Mouse (Mus musculus) limb, embryonic 15.5 days (tissue): ENCODE data around the gene Trim24. TPM values are rescaled to one million over a fixed set of nuclear protein-coding genes. Genes with fewer than 3 reads are reported as not detected.

ENCODE experiments used
- ATAC-seq: fragments of 200-750 bp; cut with Nextera tagmentation; 2 replicates; pipeline ENCODE4 v1.8.0; 2017; ENCODE audit warnings: low read depth, moderate TSS enrichment; ENCODE audit not compliant: insufficient number of reproducible peaks, low FRiP score, low TSS enrichment
- H3K27ac ChIP-seq: fragments of 300-500 bp; sonication (generic); 2 replicates; pipeline ENCODE4 v1.5.1; 2015; ENCODE audit warnings: moderate library complexity, mild to moderate bottlenecking, inconsistent platforms
- H3K27me3 ChIP-seq: fragments of 300-500 bp; sonication (generic); 2 replicates; pipeline ENCODE4 v1.6.1; 2015; ENCODE audit warnings: inconsistent platforms
- H3K36me3 ChIP-seq: fragments of 300-500 bp; sonication (generic); 2 replicates; pipeline ENCODE4 v1.6.1; 2015; ENCODE audit warnings: inconsistent platforms
- H3K4me1 ChIP-seq: fragments of 300-500 bp; sonication (generic); 2 replicates; pipeline ENCODE4 v1.6.1; 2015; ENCODE audit warnings: inconsistent platforms
- H3K4me2 ChIP-seq: fragments of 300-500 bp; sonication (generic); 2 replicates; pipeline ENCODE4 v1.6.1; 2015; ENCODE audit warnings: mild to moderate bottlenecking, inconsistent platforms
- H3K4me3 ChIP-seq: fragments of 300-500 bp; sonication (generic); 2 replicates; pipeline ENCODE4 v1.5.1; 2015; ENCODE audit warnings: mild to moderate bottlenecking, inconsistent platforms
- H3K9ac ChIP-seq: fragments of 300-500 bp; sonication (generic); 2 replicates; pipeline ENCODE4 v1.6.1; 2015; ENCODE audit warnings: inconsistent platforms
- H3K9me3 ChIP-seq: fragments of 300-500 bp; sonication (generic); 2 replicates; pipeline ENCODE4 v1.6.1; 2016; ENCODE audit warnings: inconsistent platforms
- WGBS: fragments of 180-500 bp; shearing (Covaris S2); methylation state at CpG from one replicate; pipeline ENCODE4 v1.1.7; 2015; 5-methylcytosine and 5-hydroxymethylcytosine counted together
- polyA plus RNA-seq: library from polyadenylated mRNA; unstranded; fragments of >200 nt; fragmentation: Nextera tagmentation; extraction: Ambion mirVana; gene quantifications from 2 replicates; pipeline ENCODE4 v1.2.1, GENCODE M21; 2015

Gene Trim24
- polyA plus RNA-seq, 1 experiment from 2014 or later, result 10.7 TPM

DNA sequence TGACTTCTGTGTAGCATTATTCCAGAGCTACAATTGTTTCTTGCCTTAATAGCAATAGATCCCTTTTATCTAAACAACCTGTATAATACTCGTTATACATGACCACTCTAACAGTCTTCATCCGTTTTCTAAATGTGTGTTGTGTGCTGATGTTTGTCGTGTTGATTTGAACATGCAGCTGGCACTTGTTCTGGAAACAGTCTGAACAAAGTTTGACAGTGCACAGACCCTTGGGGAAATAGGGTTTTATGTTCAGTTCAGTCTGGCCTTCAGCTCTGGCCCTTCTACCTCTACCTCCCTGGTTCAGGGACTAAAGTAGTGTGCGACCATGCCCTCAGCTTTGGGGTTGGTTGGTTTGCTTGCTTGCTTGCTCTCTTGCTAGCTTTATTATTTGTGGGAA, 96.8 kb downstream of the Trim24 start:
- H3K9ac ChIP-seq, result no peak overlapping the region
- no peak overlapping the region for H3K4me3 ChIP-seq
- no peaks in the 10 kb centered on the region for H3K4me1 ChIP-seq
- H3K27me3 ChIP-seq, result no peaks in the 10 kb centered on the region
- H3K9me3 ChIP-seq, result no peaks in the 10 kb centered on the region
- H3K27ac ChIP-seq, result no peak overlapping the region
- H3K36me3 ChIP-seq, result peaks cover 55% of the 10 kb centered on the region
- H3K4me2 ChIP-seq, result no peak overlapping the region
- ATAC-seq, result no peak
- 93% methylated on average over 4 of the region's 4 CpGs for WGBS

DNA sequence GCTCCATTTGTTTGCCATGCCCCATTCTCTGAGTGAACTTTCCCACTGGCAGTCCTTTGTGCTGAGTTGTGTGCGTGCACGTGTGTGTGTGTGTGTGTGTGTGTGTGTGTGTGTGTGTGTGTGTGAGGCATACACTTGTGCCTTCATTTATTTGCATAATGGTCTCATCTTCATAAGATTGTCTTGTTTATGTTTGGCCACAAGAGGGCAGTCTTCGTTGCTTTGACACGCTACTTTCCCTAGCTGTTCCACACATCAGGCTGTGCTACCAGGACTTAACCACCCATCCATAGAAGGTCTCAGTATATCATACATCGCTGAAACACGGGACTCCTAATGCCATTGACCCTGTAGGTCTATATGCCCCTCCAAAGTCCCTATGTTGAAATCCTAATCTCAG, 136.8 kb downstream of the Trim24 start:
- H3K27me3 ChIP-seq, result no peaks in the 10 kb centered on the region
- no peak overlapping the region for H3K9ac ChIP-seq
- no peak overlapping the region for H3K4me3 ChIP-seq
- H3K9me3 ChIP-seq, result no peaks in the 10 kb centered on the region
- H3K27ac ChIP-seq, result no peak overlapping the region
- 11% methylated on average over 6 of the region's 6 CpGs for WGBS
- no peak overlapping the region for H3K4me2 ChIP-seq
- ATAC-seq, result no peak
- no peaks in the 10 kb centered on the region for H3K36me3 ChIP-seq
- no peaks in the 10 kb centered on the region for H3K4me1 ChIP-seq

DNA sequence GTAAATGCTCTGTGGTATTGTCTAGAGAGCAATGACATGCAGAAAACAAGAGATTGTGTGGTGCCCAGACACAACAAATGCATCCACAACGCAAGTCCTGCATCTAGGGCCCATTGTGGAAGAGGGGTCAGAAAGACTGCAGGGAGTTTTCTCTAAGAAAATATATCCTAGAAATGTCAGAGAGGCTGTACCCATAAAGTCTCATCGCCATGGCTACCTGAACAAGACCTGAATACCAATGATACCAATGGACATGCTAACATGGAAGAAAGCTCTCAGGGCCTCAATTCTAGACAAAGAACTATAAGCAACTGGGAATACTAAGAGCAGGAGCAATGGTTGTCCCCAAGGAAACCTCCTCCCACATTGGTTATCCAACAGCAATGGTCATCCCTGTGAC, 142.2 kb downstream of the Trim24 start:
- Histone ChIP-seq H3K9me3 (no peaks in the 10 kb centered on the region), H3K9ac (no peak overlapping the region), H3K4me1 (no peaks in the 10 kb centered on the region), H3K4me3 (no peak overlapping the region), H3K27ac (no peak overlapping the region), H3K4me2 (no peak overlapping the region), H3K36me3 (no peaks in the 10 kb centered on the region), H3K27me3 (no peaks in the 10 kb centered on the region)
- 92% methylated on average over 2 of the region's 2 CpGs for WGBS
- ATAC-seq, result no peak

Other genes with a start within 250 kb of the Trim24 start
- 1.3 and 1.8 TPM in 2 replicates for gene Svopl, start 176.2 kb downstream of the Trim24 start, polyA plus RNA-seq
- 1.5 and 3.1 TPM in 2 replicates for gene Tmem213, start 238.4 kb downstream of the Trim24 start, polyA plus RNA-seq